Mouse (Mus musculus) liver, embryonic 12.5 days (tissue): ENCODE data around the gene Pnpo. TPM values are rescaled to one million over a fixed set of nuclear protein-coding genes. Genes with fewer than 3 reads are reported as not detected.

Source experiments
- ATAC-seq: fragments of 200-750 bp; cut with Nextera tagmentation; 2 replicates; pipeline ENCODE4 v1.8.0; 2017; ENCODE audit warnings: moderate number of reproducible peaks, mild to moderate bottlenecking, moderate library complexity
- H3K27ac ChIP-seq: fragments of 300-500 bp; sonication (generic); 2 replicates; pipeline ENCODE4 v1.5.1; 2016; ENCODE audit warnings: mild to moderate bottlenecking
- H3K27me3 ChIP-seq: fragments of 300-500 bp; sonication (generic); replicated peaks from 2 replicates; pipeline ENCODE4 v1.6.1; 2016; ENCODE audit warnings: mild to moderate bottlenecking, moderate library complexity
- H3K36me3 ChIP-seq: fragments of 300-500 bp; sonication (generic); 2 replicates; pipeline ENCODE4 v1.6.1; 2016; ENCODE audit warnings: mild to moderate bottlenecking, moderate library complexity
- H3K4me1 ChIP-seq: fragments of 300-500 bp; sonication (generic); 2 replicates; pipeline ENCODE4 v1.6.1; 2016
- H3K4me2 ChIP-seq: fragments of 300-500 bp; sonication (generic); 2 replicates; pipeline ENCODE4 v1.6.1; 2016; ENCODE audit warnings: mild to moderate bottlenecking, moderate library complexity
- H3K4me3 ChIP-seq: fragments of 300-500 bp; sonication (generic); 2 replicates; pipeline ENCODE4 v1.5.1; 2016; ENCODE audit warnings: mild to moderate bottlenecking, moderate library complexity
- H3K9ac ChIP-seq: fragments of 300-500 bp; sonication (generic); 2 replicates; pipeline ENCODE4 v1.6.1; 2016; ENCODE audit warnings: mild to moderate bottlenecking, moderate library complexity
- H3K9me3 ChIP-seq: fragments of 300-500 bp; sonication (generic); replicated peaks from 2 replicates; pipeline ENCODE4 v1.6.1; 2016; ENCODE audit warnings: mild to moderate bottlenecking, moderate library complexity
- WGBS: fragments of 180-500 bp; shearing (Covaris S2); methylation state at CpG from one replicate; pipeline ENCODE4 v1.1.7; 2016; ENCODE audit not compliant: insufficient replicate concordance; 5-methylcytosine and 5-hydroxymethylcytosine counted together
- polyA plus RNA-seq: library from polyadenylated mRNA; unstranded; fragments of >200 nt; fragmentation: Nextera tagmentation; extraction: Ambion mirVana; gene quantifications from 2 replicates; pipeline ENCODE4 v1.2.1, GENCODE M21; 2016

Pnpo gene
- polyA plus RNA-seq, 1 experiment from 2014 or later, result 528 TPM

DNA sequence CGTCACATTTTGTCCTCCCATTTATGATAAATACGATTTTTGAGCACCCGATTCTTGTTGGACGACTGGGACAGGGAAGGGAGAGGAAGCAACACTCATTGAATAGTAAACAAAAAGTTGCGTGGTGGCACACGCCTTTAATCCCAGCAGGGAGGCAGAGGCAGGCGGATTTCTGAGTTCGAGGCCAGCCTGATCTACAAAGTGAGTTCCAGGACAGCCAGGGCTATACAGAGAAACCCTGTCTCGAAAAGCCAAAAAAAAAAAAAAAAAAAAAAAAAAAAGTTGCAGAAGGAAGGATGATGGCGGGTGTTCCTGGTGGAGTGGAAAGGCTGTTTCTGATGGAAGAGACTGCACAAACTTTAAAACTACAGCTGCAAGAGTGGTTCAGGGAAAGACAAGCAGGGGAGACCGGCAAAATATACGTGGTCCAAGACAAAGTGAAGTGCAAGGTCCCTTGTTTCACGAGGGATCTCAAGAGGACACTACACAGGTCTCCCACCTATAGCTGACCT is 26.8 kb downstream of the Pnpo start:
- Histone ChIP-seq H3K4me3 (peak overlapping the region; percentile 26), H3K4me1 (peaks cover 61% of the 10 kb centered on the region), H3K27me3 (0 out of 2 replicates have a peak, but pooled peaks cover 8% of the 10 kb centered on the region), H3K27ac (peak overlapping the region; percentile 92), H3K4me2 (peak overlapping the region; percentile 57), H3K9me3 (no peaks in the 10 kb centered on the region), H3K9ac (peak overlapping the region; percentile 69), H3K36me3 (peaks cover 10% of the 10 kb centered on the region)
- ATAC-seq, result 0 out of 2 replicates have a peak, but pooled peaks have one; percentile 0
- 17% methylated on average over 13 of the region's 13 CpGs for WGBS

DNA sequence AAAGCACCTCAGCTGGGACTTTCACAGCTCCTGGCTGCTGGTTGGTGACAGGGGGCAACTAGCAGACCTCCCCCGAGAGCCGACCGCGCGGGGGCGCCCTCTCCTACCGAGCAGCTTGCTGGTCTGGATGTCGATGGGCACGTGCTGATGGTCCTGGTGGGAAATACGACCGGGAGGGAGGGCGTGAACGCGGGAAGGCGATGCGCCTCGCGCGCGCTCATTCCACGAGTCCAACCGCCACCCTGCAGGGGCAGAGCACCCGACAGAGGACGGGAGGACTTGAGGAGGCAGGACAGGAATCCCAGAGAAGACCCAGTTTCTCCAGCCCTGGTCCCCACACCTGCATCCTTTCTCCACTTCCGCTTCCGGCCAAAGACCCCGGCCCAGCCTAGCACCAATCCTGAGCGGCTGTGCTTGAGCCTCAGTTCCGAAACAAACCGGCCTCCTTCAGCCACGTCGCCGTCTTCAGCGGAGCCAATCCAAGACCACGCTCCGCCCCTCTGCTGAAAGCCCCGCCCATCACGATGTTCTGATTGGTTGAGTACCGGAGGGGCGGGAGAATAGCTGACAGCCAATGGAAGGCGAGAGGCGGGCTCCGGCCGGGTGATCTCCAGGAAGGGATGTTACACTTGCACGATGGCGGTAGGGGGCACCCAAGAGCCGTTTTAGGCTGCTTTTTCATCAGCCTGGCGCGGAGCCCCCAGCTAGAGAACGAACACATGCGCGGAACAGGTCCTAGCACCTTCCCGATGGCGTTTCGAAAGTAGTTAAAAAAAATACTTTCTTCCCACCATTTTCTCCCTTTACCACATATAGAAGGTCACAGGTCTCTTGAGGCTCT is 27.5 kb downstream of the Pnpo start, which contains the start of gene Cdk5rap3:
TSS of gene Cdk5rap3 (minus strand) at position 453 of the 841 bp plus-strand sequence.
- Histone ChIP-seq H3K27me3 (0 out of 2 replicates have a peak, but pooled peaks cover 8% of the 10 kb centered on the region), H3K4me1 (peaks cover 61% of the 10 kb centered on the region), H3K4me3 (peak within 1 kb of the TSS; percentile 70), H3K9ac (peak within 1 kb of the TSS; percentile 81), H3K36me3 (peaks cover 17% of the 10 kb centered on the region), H3K27ac (peak within 1 kb of the TSS; percentile 92), H3K4me2 (peak within 1 kb of the TSS; percentile 91), H3K9me3 (no peaks in the 10 kb centered on the region)
- WGBS, result under 1% methylated on average over 55 of the region's 55 CpGs
- peak; percentile 84 for ATAC-seq

DNA sequence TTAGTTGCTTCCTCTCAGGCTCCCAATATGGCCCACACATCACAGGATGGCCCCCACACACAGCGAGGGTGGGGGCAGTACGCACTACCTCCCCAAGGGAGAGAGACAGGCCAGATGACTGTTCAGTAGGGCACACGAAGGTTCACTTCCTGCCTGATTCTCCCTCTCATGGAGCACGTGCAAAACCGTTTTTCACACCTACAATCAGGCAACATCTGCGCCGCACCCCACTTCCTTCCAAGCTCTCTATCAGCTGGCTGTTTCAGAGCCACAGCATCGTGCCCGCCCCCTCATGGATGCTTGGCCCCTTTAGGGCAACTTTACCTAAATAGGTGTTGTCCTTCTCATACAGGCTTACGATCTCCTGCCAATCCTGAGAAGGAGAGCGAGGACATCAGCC is 31.1 kb downstream of the Pnpo start:
- no peak overlapping the region for H3K27ac ChIP-seq
- WGBS, result 60% methylated on average over 11 of the region's 11 CpGs
- peaks cover 34% of the 10 kb centered on the region for H3K4me1 ChIP-seq
- H3K27me3 ChIP-seq, result 0 out of 2 replicates have a peak, but pooled peaks cover 6% of the 10 kb centered on the region
- H3K36me3 ChIP-seq, result peaks cover 49% of the 10 kb centered on the region
- H3K9me3 ChIP-seq, result no peaks in the 10 kb centered on the region
- no peak overlapping the region for H3K4me3 ChIP-seq
- H3K4me2 ChIP-seq, result no peak overlapping the region
- ATAC-seq, result no peak
- H3K9ac ChIP-seq, result no peak overlapping the region

DNA sequence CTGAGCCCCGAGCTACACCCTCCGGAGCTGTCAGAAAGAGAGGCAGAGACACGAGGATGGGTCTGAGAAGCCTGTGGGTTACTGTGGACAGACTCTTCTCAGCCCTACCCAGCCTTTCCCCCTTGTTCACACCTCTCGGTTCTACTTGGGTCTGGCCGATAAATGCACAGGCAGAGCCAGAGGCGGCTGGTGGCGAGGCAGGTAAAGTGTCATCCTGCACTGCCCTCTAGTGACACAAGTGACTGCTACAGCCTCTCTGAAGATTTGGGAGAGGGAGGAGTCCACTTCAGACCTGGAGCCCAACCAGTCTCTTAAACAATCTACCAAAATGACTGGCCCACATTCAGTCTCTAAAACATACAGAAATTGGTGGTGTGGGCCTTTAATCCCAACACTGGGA is 33.8 kb downstream of the Pnpo start:
- Histone ChIP-seq H3K36me3 (peaks cover 58% of the 10 kb centered on the region), H3K4me2 (no peak overlapping the region), H3K27me3 (0 out of 2 replicates have a peak, but pooled peaks cover 6% of the 10 kb centered on the region), H3K27ac (no peak overlapping the region), H3K9ac (no peak overlapping the region), H3K9me3 (no peaks in the 10 kb centered on the region), H3K4me1 (peaks cover 29% of the 10 kb centered on the region), H3K4me3 (no peak overlapping the region)
- ATAC-seq, result peak; percentile 54
- WGBS, result 30% methylated on average over 7 of the region's 7 CpGs

DNA sequence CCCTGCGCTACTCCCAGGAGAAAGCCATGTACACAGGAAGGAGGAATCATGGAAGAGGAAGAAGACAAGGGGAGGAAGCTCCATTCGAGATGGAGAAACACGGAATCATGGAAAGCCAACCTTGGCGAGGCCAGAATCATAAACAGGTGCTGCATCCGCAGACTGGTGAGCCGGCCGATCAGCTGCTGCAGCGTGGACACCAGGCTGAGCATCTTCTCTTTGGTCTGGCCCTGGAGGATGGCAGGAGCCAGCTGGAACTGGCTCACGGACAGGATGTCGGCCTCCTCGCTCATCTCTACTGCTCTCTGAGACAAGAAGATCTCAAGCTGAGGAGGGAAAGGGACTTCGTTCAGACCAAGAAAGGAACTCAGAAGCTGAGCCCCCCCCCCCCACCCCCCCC is 35.2 kb downstream of the Pnpo start:
- 85% methylated on average over 12 of the region's 12 CpGs for WGBS
- Histone ChIP-seq H3K36me3 (peaks cover 58% of the 10 kb centered on the region), H3K27me3 (0 out of 2 replicates have a peak, but pooled peaks cover 6% of the 10 kb centered on the region), H3K4me2 (no peak overlapping the region), H3K9me3 (no peaks in the 10 kb centered on the region), H3K27ac (no peak overlapping the region), H3K9ac (no peak overlapping the region), H3K4me3 (no peak overlapping the region), H3K4me1 (peaks cover 24% of the 10 kb centered on the region)
- ATAC-seq, result no peak

DNA sequence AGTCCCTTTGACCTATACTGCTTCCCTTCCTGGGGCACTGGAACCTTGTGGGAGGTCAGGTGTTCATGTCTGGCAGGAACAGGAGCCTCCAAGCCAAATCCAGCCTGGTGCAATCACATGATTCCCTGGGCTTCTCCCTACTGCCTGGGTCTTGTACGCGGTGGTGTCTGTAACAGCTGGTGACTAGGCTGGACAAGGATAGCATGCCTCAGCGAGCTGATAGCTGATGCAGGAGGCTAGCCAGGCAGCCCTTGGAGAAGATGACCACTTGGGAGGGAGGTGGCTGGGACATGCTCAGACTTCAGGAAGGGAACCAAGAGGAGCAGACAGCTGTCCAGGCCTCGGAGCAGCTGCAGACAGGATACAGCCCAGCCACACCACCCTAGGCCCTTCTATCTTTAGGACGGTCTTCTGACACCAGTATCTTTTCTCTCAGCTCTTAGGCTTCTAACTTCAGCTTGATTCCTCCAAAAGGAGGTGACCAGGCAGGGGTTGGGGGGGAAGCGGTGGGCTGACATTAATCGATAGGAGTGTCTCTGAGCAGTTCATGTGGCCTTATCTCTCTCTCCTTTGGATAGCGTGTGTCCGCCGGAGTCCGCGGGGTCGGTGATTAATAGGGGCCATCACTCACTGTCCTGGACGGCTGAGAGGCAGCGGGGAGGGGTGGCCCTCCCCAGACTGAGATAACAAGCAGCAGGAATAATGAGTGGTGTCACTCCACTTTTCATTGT is 37.2 kb downstream of the Pnpo start:
- ATAC-seq, result no peak
- H3K36me3 ChIP-seq, result peaks cover 44% of the 10 kb centered on the region
- 0 out of 2 replicates have a peak overlapping the region, but pooled peaks have one; percentile 17 for H3K4me2 ChIP-seq
- no peaks in the 10 kb centered on the region for H3K9me3 ChIP-seq
- peaks cover 27% of the 10 kb centered on the region for H3K4me1 ChIP-seq
- no peak overlapping the region for H3K9ac ChIP-seq
- 28% methylated on average over 15 of the region's 15 CpGs for WGBS
- H3K27ac ChIP-seq, result peak overlapping the region; percentile 21; the same call in 1 of the 2 replicates
- peaks cover 17% of the 10 kb centered on the region for H3K27me3 ChIP-seq
- H3K4me3 ChIP-seq, result no peak overlapping the region

DNA sequence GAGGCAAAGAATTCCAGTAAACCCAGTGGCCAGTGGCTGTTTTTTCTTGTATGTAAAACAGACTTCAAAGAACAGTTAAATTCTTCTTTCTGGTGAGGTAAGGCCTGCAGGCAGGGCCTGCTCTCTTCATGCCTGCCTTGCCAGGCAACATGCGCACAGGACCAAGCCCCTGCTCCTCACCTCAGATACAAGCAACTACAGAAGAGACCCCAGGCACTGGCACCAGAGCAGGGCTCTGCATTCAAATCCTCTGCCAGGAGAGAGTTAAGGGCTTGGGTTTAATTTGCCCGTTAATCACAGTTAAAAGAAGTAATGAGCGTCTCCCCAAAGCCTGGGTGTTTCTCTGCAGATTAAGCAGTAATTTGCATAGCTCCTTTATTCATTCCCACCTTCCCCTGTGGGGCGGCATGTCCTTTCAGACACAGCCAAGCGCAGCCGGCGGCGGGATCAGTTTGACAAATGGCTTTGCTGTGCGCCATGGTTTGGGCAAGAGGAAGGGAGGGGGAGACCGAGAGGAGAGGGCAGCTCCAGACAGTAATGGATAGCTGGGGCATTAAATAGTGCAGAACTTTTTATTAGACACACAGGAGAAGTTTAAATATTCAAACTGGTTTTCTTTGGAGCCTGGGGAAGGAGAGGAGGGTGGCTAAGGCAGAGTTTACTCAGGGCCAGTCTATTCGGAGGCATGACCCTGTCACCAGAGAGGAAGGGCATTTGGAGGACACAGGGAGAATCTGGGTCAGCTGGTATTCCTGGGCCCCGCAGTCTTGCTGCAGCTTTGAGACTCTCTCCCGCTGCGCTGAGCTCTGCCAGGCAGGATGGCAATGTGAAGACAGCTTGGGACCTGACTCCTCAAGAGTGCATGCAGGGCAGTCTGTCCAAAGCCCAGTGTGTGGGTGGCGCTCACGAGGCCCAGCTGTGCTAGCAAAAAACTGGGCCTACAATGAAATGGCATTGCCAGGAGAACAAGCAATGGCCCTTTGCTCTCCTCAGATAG is 40.8 kb downstream of the Pnpo start:
- H3K27ac ChIP-seq, result no peak overlapping the region
- H3K9me3 ChIP-seq, result no peaks in the 10 kb centered on the region
- no peak for ATAC-seq
- H3K9ac ChIP-seq, result no peak overlapping the region
- peaks cover 12% of the 10 kb centered on the region for H3K36me3 ChIP-seq
- H3K4me2 ChIP-seq, result no peak overlapping the region
- no peak overlapping the region for H3K4me3 ChIP-seq
- WGBS, result 46% methylated on average over 16 of the region's 16 CpGs
- peaks cover 12% of the 10 kb centered on the region for H3K27me3 ChIP-seq
- H3K4me1 ChIP-seq, result peaks cover 26% of the 10 kb centered on the region

DNA sequence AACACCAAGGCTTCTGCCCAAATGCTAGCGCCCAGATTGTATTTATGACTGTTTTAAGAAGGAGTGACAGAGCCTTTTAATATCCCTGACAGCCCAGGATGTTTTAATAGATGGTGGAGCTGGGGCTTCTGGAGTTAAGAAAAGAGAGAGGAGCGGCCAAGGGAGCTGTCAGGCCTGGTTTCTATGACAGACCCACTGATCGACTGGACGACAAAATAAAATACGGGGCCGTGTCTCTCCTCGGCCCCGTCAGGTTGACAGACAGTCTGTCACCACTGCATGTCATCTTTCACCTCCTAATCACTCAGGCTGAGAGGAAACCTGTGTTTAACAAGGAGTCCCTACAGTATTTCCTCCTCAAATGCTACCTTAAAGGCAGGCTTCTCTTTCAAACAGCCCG is 42.5 kb downstream of the Pnpo start:
- WGBS, result 68% methylated on average over 9 of the region's 9 CpGs
- no peak overlapping the region for H3K9ac ChIP-seq
- peaks cover 10% of the 10 kb centered on the region for H3K4me1 ChIP-seq
- H3K27me3 ChIP-seq, result peaks cover 12% of the 10 kb centered on the region
- H3K9me3 ChIP-seq, result no peaks in the 10 kb centered on the region
- H3K27ac ChIP-seq, result no peak overlapping the region
- 0 out of 2 replicates have a peak, but pooled peaks cover 3% of the 10 kb centered on the region for H3K36me3 ChIP-seq
- no peak overlapping the region for H3K4me2 ChIP-seq
- ATAC-seq, result no peak
- no peak overlapping the region for H3K4me3 ChIP-seq

DNA sequence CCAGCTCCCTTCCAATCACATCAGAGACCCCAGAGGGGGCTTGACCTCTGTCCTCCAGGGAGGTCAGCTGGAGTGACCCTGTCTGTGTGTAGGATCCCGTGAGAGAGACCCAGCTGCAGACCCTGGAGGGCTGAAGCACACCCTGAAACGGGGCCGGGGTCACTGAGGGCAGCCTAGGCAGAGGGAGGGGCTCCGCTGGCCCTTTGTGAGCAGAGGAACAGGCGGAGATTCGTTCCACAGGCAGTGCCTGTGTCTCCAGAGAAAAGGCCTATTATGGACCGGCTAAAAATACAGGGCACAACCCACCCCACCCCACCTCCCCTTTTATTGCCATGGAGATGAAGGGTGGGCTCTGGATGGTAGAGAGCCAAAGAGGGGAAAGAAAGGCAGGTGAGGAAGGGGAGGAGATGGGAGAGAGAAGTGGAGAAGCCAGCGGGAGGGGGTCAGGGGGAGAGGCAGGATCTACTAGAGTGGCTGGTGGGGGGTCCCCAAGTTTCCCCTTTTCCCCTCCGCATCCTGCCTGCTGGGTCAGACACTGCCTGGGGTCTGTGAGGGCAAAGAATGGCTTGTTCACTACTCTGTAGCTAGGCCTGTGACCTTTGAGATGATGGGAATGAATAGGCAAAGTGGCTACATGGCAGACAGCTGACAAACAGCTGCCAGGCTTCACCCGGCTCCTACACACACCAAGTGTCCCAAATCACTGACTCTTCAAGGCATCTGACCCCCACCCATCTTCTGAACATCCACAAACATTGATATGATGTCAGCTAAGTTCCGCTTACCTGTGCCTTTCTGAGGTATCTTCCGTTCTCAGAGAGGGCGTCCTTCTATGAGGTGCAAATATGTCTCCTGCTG is 44.1 kb downstream of the Pnpo start:
- Histone ChIP-seq H3K9me3 (no peaks in the 10 kb centered on the region), H3K9ac (no peak overlapping the region), H3K27me3 (peaks cover 12% of the 10 kb centered on the region), H3K4me1 (peaks cover 8% of the 10 kb centered on the region; the same call in 1 of the 2 replicates), H3K36me3 (no peaks in the 10 kb centered on the region), H3K4me2 (no peak overlapping the region), H3K4me3 (no peak overlapping the region), H3K27ac (no peak overlapping the region)
- 49% methylated on average over 13 of the region's 13 CpGs for WGBS
- ATAC-seq, result no peak

DNA sequence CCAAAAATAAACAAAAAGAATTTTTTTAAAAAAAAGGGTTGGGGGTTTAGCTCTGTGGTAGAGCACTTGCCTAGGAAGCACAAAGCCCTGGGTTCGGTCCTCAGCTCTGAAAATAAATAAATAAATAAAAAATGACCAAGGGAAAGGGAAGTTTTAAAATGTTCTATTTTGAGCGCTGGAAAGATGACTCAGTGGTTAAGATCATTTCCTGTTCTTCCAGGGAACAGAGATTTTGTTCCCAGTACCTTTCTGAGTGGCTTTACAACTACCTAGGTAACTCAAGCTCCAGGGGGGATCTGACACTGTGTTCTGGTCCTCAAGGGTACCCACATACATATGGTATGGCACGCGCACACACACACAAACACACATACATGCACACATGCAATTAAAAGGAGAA is 47.9 kb downstream of the Pnpo start:
- ATAC-seq, result no peak
- H3K27me3 ChIP-seq, result peaks cover 8% of the 10 kb centered on the region; the same call in 1 of the 2 replicates
- H3K27ac ChIP-seq, result no peak overlapping the region
- H3K36me3 ChIP-seq, result no peaks in the 10 kb centered on the region
- no peak overlapping the region for H3K9ac ChIP-seq
- H3K4me1 ChIP-seq, result 0 out of 2 replicates have a peak, but pooled peaks cover 3% of the 10 kb centered on the region
- no peaks in the 10 kb centered on the region for H3K9me3 ChIP-seq
- no peak overlapping the region for H3K4me3 ChIP-seq
- H3K4me2 ChIP-seq, result no peak overlapping the region
- 51% methylated on average over 4 of the region's 4 CpGs for WGBS
